Mouse (Mus musculus): Measurements from ENCODE around the gene Sept14. TPM values are rescaled to one million over a fixed set of nuclear protein-coding genes. Genes with fewer than 3 reads are reported as not detected.
"Not testable (repeated sequence)": the region's sequence is repeated elsewhere in the genome, so short reads cannot be mapped to it uniquely, and the experiment has no call there.

Sept14 gene
- polyA plus RNA-seq, 1 experiment from 2014 or later = not detected

DNA sequence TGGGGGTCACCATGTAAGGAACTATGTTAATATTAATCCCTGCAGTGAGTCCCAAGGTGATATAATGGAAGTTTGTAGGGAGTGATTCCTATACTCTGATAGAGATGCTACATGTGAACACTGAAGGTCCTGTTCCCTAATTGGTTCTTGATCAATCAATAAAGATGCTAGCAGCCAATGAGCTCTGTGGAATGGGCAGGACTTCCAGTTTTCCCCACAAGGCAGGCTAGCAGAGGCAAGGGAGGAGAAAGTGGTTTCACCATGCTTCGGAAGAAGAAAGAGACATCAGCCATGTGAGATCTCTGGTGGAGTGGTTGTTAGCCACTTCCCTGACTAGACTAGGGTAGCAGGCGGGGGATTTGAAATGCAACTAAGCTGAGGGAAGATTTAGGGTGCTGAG lies 7.8 kb downstream of the Sept14 start:
- Histone ChIP-seq H3K9me3 (replicated peaks; ENCODE audit: control insufficient read depth, low read length, poor library complexity, severe bottlenecking) (no peaks in the 10 kb centered on the region), H3K4me2 (ENCODE audit: low read length) (no peak overlapping the region), H3K36me3 (ENCODE audit: control insufficient read depth, insufficient read depth, low read length) (no peaks in the 10 kb centered on the region), H3K4me1 (ENCODE audit: control insufficient read depth, insufficient read depth, low read length) (no peaks in the 10 kb centered on the region), H3K4me3 (ENCODE audit: low read depth, low read length) (no peak overlapping the region), H3K27ac (ENCODE audit: low read length) (no peak overlapping the region), H3K9ac (ENCODE audit: low read depth, low read length) (no peak overlapping the region), H3K27me3 (ENCODE audit: control insufficient read depth, insufficient read depth, low read depth, low read length) (no peaks in the 10 kb centered on the region; the same call in 1 of the 2 replicates)
- WGBS = 25% methylated on average over 2 of the region's 2 CpGs
- no peak for ATAC-seq

DNA sequence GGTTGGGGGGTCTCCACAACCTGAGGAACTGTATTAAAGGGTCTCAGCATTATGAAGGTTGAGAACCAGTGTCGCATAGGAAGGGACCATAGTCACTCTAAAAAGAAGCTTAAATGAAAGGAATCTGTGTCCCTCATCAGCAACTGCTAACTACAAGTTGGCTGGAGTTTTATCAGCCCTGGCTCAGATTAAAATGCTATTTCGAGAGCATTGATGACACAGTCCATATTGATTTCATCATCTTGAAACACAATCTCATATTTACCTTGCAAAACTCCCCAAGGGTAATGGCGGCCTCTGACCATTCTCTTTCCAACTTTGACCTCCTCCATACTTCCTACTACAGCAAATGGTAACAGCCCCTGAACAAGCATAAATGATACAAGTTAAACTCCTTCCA lies 17.8 kb downstream of the Sept14 start:
- H3K27me3 ChIP-seq (ENCODE audit: control insufficient read depth, insufficient read depth, low read depth, low read length) = no peaks in the 10 kb centered on the region
- ATAC-seq = no peak
- WGBS = 89% methylated on average over 3 of the region's 3 CpGs
- H3K4me1 ChIP-seq (ENCODE audit: control insufficient read depth, insufficient read depth, low read length) = no peaks in the 10 kb centered on the region
- H3K9ac ChIP-seq (ENCODE audit: low read depth, low read length) = no peak overlapping the region
- H3K36me3 ChIP-seq (ENCODE audit: control insufficient read depth, insufficient read depth, low read length) = no peaks in the 10 kb centered on the region
- H3K9me3 ChIP-seq (replicated peaks; ENCODE audit: control insufficient read depth, low read length, poor library complexity, severe bottlenecking) = no peaks in the 10 kb centered on the region
- H3K4me2 ChIP-seq (ENCODE audit: low read length) = no peak overlapping the region
- H3K27ac ChIP-seq (ENCODE audit: low read length) = no peak overlapping the region
- H3K4me3 ChIP-seq (ENCODE audit: low read depth, low read length) = no peak overlapping the region

DNA sequence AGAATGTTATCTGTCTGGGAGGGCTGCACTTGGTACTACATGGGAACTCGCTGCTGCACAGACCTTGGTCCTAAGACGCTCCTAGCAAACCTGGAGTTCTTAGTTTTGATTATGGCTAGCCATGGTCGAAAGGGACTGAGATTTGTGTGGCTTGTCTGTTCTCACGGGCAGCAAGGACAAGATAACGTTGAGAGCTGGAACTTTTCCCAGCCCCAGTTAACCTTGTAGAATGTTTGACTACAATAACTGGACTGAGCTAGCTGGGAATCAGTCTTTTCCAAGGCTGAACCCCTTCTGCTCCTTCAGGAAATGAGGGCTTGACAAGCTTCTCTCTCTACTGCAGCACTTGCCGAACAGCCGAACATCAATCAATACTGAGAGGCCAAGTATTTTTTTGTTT lies 20.7 kb downstream of the Sept14 start:
- Histone ChIP-seq H3K36me3 (ENCODE audit: control insufficient read depth, insufficient read depth, low read length) (no peaks in the 10 kb centered on the region), H3K27ac (ENCODE audit: low read length) (no peak overlapping the region), H3K9ac (ENCODE audit: low read depth, low read length) (no peak overlapping the region), H3K9me3 (replicated peaks; ENCODE audit: control insufficient read depth, low read length, poor library complexity, severe bottlenecking) (no peaks in the 10 kb centered on the region), H3K4me1 (ENCODE audit: control insufficient read depth, insufficient read depth, low read length) (no peaks in the 10 kb centered on the region), H3K27me3 (ENCODE audit: control insufficient read depth, insufficient read depth, low read depth, low read length) (no peaks in the 10 kb centered on the region), H3K4me3 (ENCODE audit: low read depth, low read length) (no peak overlapping the region), H3K4me2 (ENCODE audit: low read length) (no peak overlapping the region)
- WGBS = 92% methylated on average over 7 of the region's 7 CpGs
- ATAC-seq = no peak

DNA sequence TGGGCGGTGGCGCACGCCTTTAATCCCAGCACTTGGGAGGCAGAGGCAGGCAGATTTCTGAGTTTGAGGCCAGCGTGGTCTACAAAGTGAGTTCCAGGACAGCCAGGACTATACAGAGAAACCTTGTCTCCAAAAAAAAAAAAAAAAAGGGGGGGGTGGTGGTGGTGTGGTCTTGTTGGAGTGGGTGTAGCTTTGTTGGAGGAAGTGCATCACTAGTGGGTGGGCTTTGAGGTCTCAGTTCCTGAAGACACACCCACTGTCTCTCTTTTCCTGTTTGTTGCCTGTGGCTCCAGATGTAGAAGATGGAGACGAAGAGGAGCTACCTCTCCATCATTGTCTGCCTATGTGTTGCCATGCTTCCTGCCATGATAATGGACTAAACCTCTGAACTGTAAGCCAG lies 23.2 kb downstream of the Sept14 start:
- not testable (repeated sequence) for H3K27me3 ChIP-seq (ENCODE audit: control insufficient read depth, insufficient read depth, low read depth, low read length); H3K4me1 ChIP-seq (ENCODE audit: control insufficient read depth, insufficient read depth, low read length); H3K9ac ChIP-seq (ENCODE audit: low read depth, low read length); H3K9me3 ChIP-seq (replicated peaks; ENCODE audit: control insufficient read depth, low read length, poor library complexity, severe bottlenecking); ATAC-seq; H3K4me2 ChIP-seq (ENCODE audit: low read length); H3K4me3 ChIP-seq (ENCODE audit: low read depth, low read length); H3K27ac ChIP-seq (ENCODE audit: low read length); H3K36me3 ChIP-seq (ENCODE audit: control insufficient read depth, insufficient read depth, low read length)
- 93% methylated on average over 5 of the region's 5 CpGs for WGBS

DNA sequence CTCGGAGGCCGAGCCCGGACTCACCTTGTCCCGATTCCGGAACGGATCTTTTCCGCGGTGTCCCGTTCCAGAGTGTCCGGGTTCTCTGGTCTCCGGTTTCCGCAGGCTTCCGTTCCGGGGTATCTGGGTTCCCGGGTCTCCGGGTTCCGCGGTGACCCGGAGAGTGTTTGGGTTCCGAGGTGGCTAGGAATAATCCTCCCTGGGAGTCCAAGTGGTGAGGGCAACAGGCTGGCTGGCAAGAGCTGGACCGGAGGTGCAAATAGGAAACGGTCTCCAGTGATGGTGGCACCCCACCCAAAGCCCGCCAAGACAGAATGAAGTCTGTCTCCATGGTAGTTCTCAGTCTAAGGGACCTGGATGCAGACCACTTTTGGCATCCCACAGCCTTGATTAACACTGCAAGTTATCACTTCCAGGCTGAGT lies 38.3 kb downstream of the Sept14 start, which contains the start of gene Zfp11:
TSS of gene Zfp11 (minus strand) at position 64 of the 423 bp plus-strand sequence.
- peak; percentile 86 for ATAC-seq
- no peaks in the 10 kb centered on the region for H3K9me3 ChIP-seq (replicated peaks; ENCODE audit: control insufficient read depth, low read length, poor library complexity, severe bottlenecking)
- peak within 1 kb of the TSS; percentile 92 for H3K4me2 ChIP-seq (ENCODE audit: low read length)
- H3K27ac ChIP-seq (ENCODE audit: low read length) = peak within 1 kb of the TSS; percentile 82
- H3K36me3 ChIP-seq (ENCODE audit: control insufficient read depth, insufficient read depth, low read length) = no peaks in the 10 kb centered on the region
- H3K9ac ChIP-seq (ENCODE audit: low read depth, low read length) = peak within 1 kb of the TSS; percentile 91
- H3K4me3 ChIP-seq (ENCODE audit: low read depth, low read length) = peak within 1 kb of the TSS; percentile 84
- H3K27me3 ChIP-seq (ENCODE audit: control insufficient read depth, insufficient read depth, low read depth, low read length) = no peaks in the 10 kb centered on the region
- peaks cover 14% of the 10 kb centered on the region for H3K4me1 ChIP-seq (ENCODE audit: control insufficient read depth, insufficient read depth, low read length)
- WGBS = under 1% methylated on average over 23 of the region's 23 CpGs

DNA sequence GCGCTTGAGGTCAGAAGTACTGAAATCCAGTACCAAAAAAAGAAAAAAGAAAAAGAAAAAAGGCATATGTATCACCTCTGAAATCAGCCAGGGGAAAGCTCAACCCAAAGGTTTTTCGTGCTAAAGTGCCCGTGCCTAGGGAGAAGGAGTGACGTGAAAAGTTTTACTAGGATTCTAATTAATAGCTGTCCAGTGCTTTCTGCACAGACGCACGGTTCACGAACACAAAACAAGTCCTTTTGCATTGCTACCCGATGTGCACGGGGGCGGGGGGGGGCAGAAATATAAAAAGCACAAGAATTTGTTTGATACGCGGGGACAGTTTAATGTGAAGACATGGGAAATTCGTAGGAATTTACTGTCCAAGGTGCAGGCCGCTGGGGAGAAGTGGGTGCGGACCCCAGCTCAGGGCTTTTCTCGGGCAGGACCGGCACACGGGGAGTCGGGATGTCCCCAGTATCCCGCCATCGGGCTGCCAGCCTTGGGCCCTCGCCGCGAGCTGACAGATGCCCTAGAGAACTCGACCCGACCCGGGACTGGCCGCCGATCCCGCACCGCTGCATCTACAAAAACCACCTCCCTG lies 38.8 kb downstream of the Sept14 start:
- H3K9me3 ChIP-seq (replicated peaks; ENCODE audit: control insufficient read depth, low read length, poor library complexity, severe bottlenecking) = no peaks in the 10 kb centered on the region
- no peaks in the 10 kb centered on the region for H3K36me3 ChIP-seq (ENCODE audit: control insufficient read depth, insufficient read depth, low read length)
- H3K27me3 ChIP-seq (ENCODE audit: control insufficient read depth, insufficient read depth, low read depth, low read length) = no peaks in the 10 kb centered on the region
- H3K9ac ChIP-seq (ENCODE audit: low read depth, low read length) = peak overlapping the region; percentile 91
- H3K4me3 ChIP-seq (ENCODE audit: low read depth, low read length) = peak overlapping the region; percentile 84
- H3K4me2 ChIP-seq (ENCODE audit: low read length) = peak overlapping the region; percentile 92
- peak overlapping the region; percentile 82 for H3K27ac ChIP-seq (ENCODE audit: low read length)
- H3K4me1 ChIP-seq (ENCODE audit: control insufficient read depth, insufficient read depth, low read length) = peaks cover 14% of the 10 kb centered on the region
- WGBS = under 1% methylated on average over 31 of the region's 31 CpGs
- 0 out of 2 replicates have a peak, but pooled peaks have one; percentile 42 for ATAC-seq

DNA sequence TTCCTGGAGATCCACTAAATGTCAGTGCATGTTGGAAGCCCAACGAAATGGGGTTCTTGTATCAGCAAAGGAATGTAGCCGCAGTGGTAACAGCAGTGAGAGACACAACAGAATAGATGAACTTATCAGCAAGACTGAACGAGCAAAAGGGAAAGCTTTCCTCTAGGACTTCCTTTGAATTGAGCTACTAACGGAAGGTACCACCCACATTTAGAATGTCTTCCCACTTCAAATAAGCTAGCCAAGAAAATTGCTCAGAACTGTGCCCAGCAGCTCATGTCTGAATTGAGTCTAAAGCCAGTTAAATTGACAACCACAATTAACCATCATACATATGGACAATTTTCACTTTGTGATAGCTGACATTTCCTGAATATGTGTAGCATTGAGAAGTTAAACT lies 40.5 kb downstream of the Sept14 start:
- no peaks in the 10 kb centered on the region for H3K9me3 ChIP-seq (replicated peaks; ENCODE audit: control insufficient read depth, low read length, poor library complexity, severe bottlenecking)
- ATAC-seq = no peak
- no peak overlapping the region for H3K27ac ChIP-seq (ENCODE audit: low read length)
- no peaks in the 10 kb centered on the region for H3K27me3 ChIP-seq (ENCODE audit: control insufficient read depth, insufficient read depth, low read depth, low read length)
- H3K4me2 ChIP-seq (ENCODE audit: low read length) = no peak overlapping the region
- 94% methylated on average over 4 of the region's 4 CpGs for whole genome bisulfite sequencing
- H3K4me3 ChIP-seq (ENCODE audit: low read depth, low read length) = no peak overlapping the region
- H3K9ac ChIP-seq (ENCODE audit: low read depth, low read length) = no peak overlapping the region
- H3K36me3 ChIP-seq (ENCODE audit: control insufficient read depth, insufficient read depth, low read length) = no peaks in the 10 kb centered on the region
- H3K4me1 ChIP-seq (ENCODE audit: control insufficient read depth, insufficient read depth, low read length) = peaks cover 14% of the 10 kb centered on the region

DNA sequence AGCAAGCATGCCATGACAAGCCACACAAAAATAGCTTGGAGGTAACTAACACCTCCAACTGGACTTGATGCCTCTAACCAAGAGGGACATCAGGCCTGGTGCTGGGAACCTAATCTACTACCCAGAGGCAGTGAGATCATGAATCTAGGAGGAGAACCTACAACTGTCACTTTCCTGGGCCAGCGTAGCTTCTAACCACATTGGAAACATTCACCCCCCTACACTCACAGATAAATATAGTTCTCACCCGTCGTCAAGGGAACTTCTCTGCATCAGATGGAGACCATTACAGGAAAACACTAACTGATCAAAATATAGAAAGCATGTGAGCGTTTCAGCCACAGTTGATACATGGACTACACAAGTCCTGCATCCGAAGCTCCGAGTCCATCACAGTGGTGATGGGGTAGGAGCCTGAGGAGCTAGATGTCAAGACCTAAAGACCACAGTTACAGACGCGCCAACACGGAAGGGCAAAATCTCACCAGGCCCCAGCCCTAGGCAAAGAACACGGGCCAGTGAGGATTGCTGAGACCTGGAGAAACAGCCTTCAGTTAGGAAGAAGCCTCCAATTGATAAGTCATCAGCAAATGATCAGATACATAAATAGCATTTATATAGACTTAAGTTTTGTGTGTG lies 41.9 kb downstream of the Sept14 start:
- ATAC-seq = no peak
- no peaks in the 10 kb centered on the region for H3K27me3 ChIP-seq (ENCODE audit: control insufficient read depth, insufficient read depth, low read depth, low read length)
- no peaks in the 10 kb centered on the region for H3K9me3 ChIP-seq (replicated peaks; ENCODE audit: control insufficient read depth, low read length, poor library complexity, severe bottlenecking)
- peaks cover 14% of the 10 kb centered on the region for H3K4me1 ChIP-seq (ENCODE audit: control insufficient read depth, insufficient read depth, low read length)
- H3K4me2 ChIP-seq (ENCODE audit: low read length) = no peak overlapping the region
- H3K36me3 ChIP-seq (ENCODE audit: control insufficient read depth, insufficient read depth, low read length) = no peaks in the 10 kb centered on the region
- no peak overlapping the region for H3K27ac ChIP-seq (ENCODE audit: low read length)
- WGBS = 94% methylated on average over 10 of the region's 10 CpGs
- H3K4me3 ChIP-seq (ENCODE audit: low read depth, low read length) = no peak overlapping the region
- H3K9ac ChIP-seq (ENCODE audit: low read depth, low read length) = no peak overlapping the region

DNA sequence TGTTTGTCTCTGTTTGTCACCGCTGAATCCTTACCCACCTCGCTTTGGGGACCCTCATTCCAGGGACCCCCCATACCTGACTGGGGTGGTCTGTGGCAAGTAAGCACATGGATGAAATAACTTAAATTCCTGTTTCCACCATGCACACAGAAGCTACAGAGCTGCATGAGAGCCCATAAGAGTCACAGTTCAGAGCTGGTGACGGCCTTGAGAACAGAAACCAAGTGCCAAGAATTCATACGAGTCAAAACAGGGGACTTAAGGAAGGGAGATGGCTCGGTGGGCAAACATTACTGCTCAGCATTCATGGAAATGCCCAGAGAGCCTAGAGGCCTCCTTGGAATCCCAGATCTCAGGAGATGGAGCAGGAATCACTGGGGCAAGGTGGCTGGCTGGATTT lies 44.2 kb downstream of the Sept14 start:
- WGBS = 95% methylated on average over 5 of the region's 5 CpGs
- H3K4me1 ChIP-seq (ENCODE audit: control insufficient read depth, insufficient read depth, low read length) = peaks cover 10% of the 10 kb centered on the region
- no peaks in the 10 kb centered on the region for H3K27me3 ChIP-seq (ENCODE audit: control insufficient read depth, insufficient read depth, low read depth, low read length)
- H3K9ac ChIP-seq (ENCODE audit: low read depth, low read length) = no peak overlapping the region
- H3K4me2 ChIP-seq (ENCODE audit: low read length) = no peak overlapping the region
- no peak for ATAC-seq
- no peak overlapping the region for H3K4me3 ChIP-seq (ENCODE audit: low read depth, low read length)
- no peaks in the 10 kb centered on the region for H3K9me3 ChIP-seq (replicated peaks; ENCODE audit: control insufficient read depth, low read length, poor library complexity, severe bottlenecking)
- H3K27ac ChIP-seq (ENCODE audit: low read length) = no peak overlapping the region
- peaks cover 6% of the 10 kb centered on the region; the same call in 1 of the 2 replicates for H3K36me3 ChIP-seq (ENCODE audit: control insufficient read depth, insufficient read depth, low read length)

Measured in midbrain, embryonic 16.5 days (tissue).